7 mouse cellular contexts compared by ENCODE assay signal in genomic region chr4:76448678-76449465, GRCm38 (mm10).
DNase-seq lines count a peak whose midpoint lies in the region; ATAC-seq and TF ChIP-seq lines count a peak whose summit lies in the region.

No protein-coding gene starts in this region.

- TF ChIP-seq CTCF in embryonic fibroblast, embryonic 13.5 days (IDR thresholded peaks at IDR 0.05; ENCODE audit: borderline replicate concordance, insufficient read depth, low read length), result no peak
- TF ChIP-seq CTCF in kidney, postnatal 0 days (IDR thresholded peaks at IDR 0.05; ENCODE audit: low read depth), result no peak

- peak overlapping the region; percentile 78 for H3K4me3 ChIP-seq in lung, embryonic 16.5 days (ENCODE audit: low read length)
- peak overlapping the region; percentile 91 for H3K4me3 ChIP-seq in embryonic fibroblast, embryonic 13.5 days (ENCODE audit: insufficient read depth, low read length)
- H3K4me3 ChIP-seq in kidney, postnatal 0 days (replicated peaks; ENCODE audit: low read depth, low read length), result peak overlapping the region; percentile 75
- H3K4me3 ChIP-seq in neural tube, embryonic 13.5 days, result peak overlapping the region; percentile 81

- TF ChIP-seq POLR2A in embryonic fibroblast, embryonic 13.5 days (IDR thresholded peaks at IDR 0.05; ENCODE audit: low read depth, low read length), result no peak

- peak overlapping the region; percentile 92 for H3K27ac ChIP-seq in lung, embryonic 16.5 days (ENCODE audit: low read length)
- no peak overlapping the region for H3K27ac ChIP-seq in embryonic fibroblast, embryonic 13.5 days (ENCODE audit: insufficient read depth, low read length)
- H3K27ac ChIP-seq in kidney, postnatal 0 days, result peak overlapping the region; percentile 90
- peak overlapping the region; percentile 99 for H3K27ac ChIP-seq in neural tube, embryonic 13.5 days (replicated peaks)

- ATAC-seq in lung, embryonic 16.5 days (ENCODE audit: low read depth), result no peak
- no peak for ATAC-seq in kidney, postnatal 0 days (replicated peaks; ENCODE audit: low FRiP score, low read depth)
- no peak; the same call in 1 of the 2 replicates for ATAC-seq in neural tube, embryonic 13.5 days (ENCODE audit: low read depth)

- H3K27me3 ChIP-seq in lung, embryonic 16.5 days (ENCODE audit: control insufficient read depth, insufficient read depth, low read depth, low read length), result peaks cover 3% of the 10 kb centered on the region; the same call in 1 of the 2 replicates
- no peaks in the 10 kb centered on the region for H3K27me3 ChIP-seq in kidney, postnatal 0 days (ENCODE audit: insufficient read depth, low read length)
- H3K27me3 ChIP-seq in neural tube, embryonic 13.5 days, result no peaks in the 10 kb centered on the region

- no peaks in the 10 kb centered on the region for H3K36me3 ChIP-seq in lung, embryonic 16.5 days (ENCODE audit: control insufficient read depth, insufficient read depth, low read length)
- no peaks in the 10 kb centered on the region for H3K36me3 ChIP-seq in kidney, postnatal 0 days (ENCODE audit: insufficient read depth, low read length)
- H3K36me3 ChIP-seq in neural tube, embryonic 13.5 days, result no peaks in the 10 kb centered on the region

- H3K4me2 ChIP-seq in lung, embryonic 16.5 days (ENCODE audit: low read depth, low read length), result peak overlapping the region; percentile 90
- H3K4me2 ChIP-seq in kidney, postnatal 0 days (ENCODE audit: low read length), result peak overlapping the region; percentile 94
- H3K4me2 ChIP-seq in neural tube, embryonic 13.5 days, result peak overlapping the region; percentile 78

- DNase-seq in lung, postnatal 14 days, result no peak
- DNase-seq in kidney, postnatal 0 days (ENCODE audit: low spot score), result peak; percentile 61
- DNase-seq in gastrocnemius, postnatal 25 days, result no peak
- no peak for DNase-seq in spleen, adult 18-20 months

- H3K4me1 ChIP-seq in lung, embryonic 16.5 days (replicated peaks; ENCODE audit: control insufficient read depth, insufficient read depth, low read length), result no peaks in the 10 kb centered on the region
- 0 out of 2 replicates have a peak, but pooled peaks cover 2% of the 10 kb centered on the region for H3K4me1 ChIP-seq in embryonic fibroblast, embryonic 13.5 days (ENCODE audit: control insufficient read depth, insufficient read depth, low read length)
- H3K4me1 ChIP-seq in kidney, postnatal 0 days (replicated peaks; ENCODE audit: insufficient read depth, low read length), result no peaks in the 10 kb centered on the region
- H3K4me1 ChIP-seq in neural tube, embryonic 13.5 days (replicated peaks), result peaks cover 35% of the 10 kb centered on the region

- under 1% methylated on average over 24 of the region's 24 CpGs for WGBS in lung, embryonic 16.5 days
- WGBS in kidney, postnatal 0 days, result under 1% methylated on average over 24 of the region's 24 CpGs
- WGBS in neural tube, embryonic 13.5 days, result under 1% methylated on average over 24 of the region's 24 CpGs

- peak overlapping the region; percentile 90 for H3K9ac ChIP-seq in lung, embryonic 16.5 days (ENCODE audit: low read length)
- peak overlapping the region; percentile 87 for H3K9ac ChIP-seq in kidney, postnatal 0 days (ENCODE audit: low read depth, low read length)
- peak overlapping the region; percentile 95 for H3K9ac ChIP-seq in neural tube, embryonic 13.5 days

- no peaks in the 10 kb centered on the region for H3K9me3 ChIP-seq in lung, embryonic 16.5 days (ENCODE audit: control insufficient read depth, low read length)
- H3K9me3 ChIP-seq in kidney, postnatal 0 days (replicated peaks; ENCODE audit: low read length), result no peaks in the 10 kb centered on the region
- no peaks in the 10 kb centered on the region for H3K9me3 ChIP-seq in neural tube, embryonic 13.5 days
